Mouse (Mus musculus): ENCODE measurements around the gene Tyrobp.

GRCm38 (mm10) chr7:30439734-30440133 lies 26.2 kb downstream of the Tyrobp start:
- TF ChIP-seq POLR2A (IDR thresholded peaks at IDR 0.05; ENCODE audit: low read depth, low read length) (no peak), CTCF (IDR thresholded peaks at IDR 0.05; ENCODE audit: borderline replicate concordance, insufficient read depth, low read length) (no peak)

All from embryonic fibroblast, embryonic 13.5 days (primary cell).